Mouse (Mus musculus) embryonic fibroblast, embryonic 13.5 days (primary cell): ENCODE data around the gene Pgm1. TPM values are rescaled to one million over a fixed set of nuclear protein-coding genes. Genes with fewer than 3 reads are reported as not detected.

Experiments used
- H3K27ac ChIP-seq: 2 replicates; pipeline ENCODE4 v1.5.1; 2012; ENCODE audit warnings: low read length, control low read depth, inconsistent platforms; ENCODE audit not compliant: insufficient read depth
- H3K4me1 ChIP-seq: 2 replicates; pipeline ENCODE4 v1.6.1; 2011; ENCODE audit warnings: low read length; ENCODE audit not compliant: control insufficient read depth, insufficient read depth
- H3K4me3 ChIP-seq: 2 replicates; pipeline ENCODE4 v1.5.1; 2011; ENCODE audit warnings: mild to moderate bottlenecking, control low read depth, low read length; ENCODE audit not compliant: insufficient read depth
- CTCF ChIP-seq: IDR thresholded peaks from 2 replicates; pipeline ENCODE4 v1.5.1; 2011; ENCODE audit warnings: mild to moderate bottlenecking, control low read depth, low read length, moderate library complexity, borderline replicate concordance; ENCODE audit not compliant: insufficient read depth
- POLR2A ChIP-seq: IDR thresholded peaks from 2 replicates; pipeline ENCODE4 v1.6.1; 2011; ENCODE audit warnings: low read depth, mild to moderate bottlenecking, control low read depth, low read length, moderate library complexity
- polyA plus RNA-seq: library from polyadenylated mRNA; stranded (reverse); fragments of >200 nt; gene quantifications from 2 replicates; pipeline ENCODE4 v1.2.4, GENCODE M21; 2011; ENCODE audit warnings: low read depth; ENCODE audit not compliant: missing spikeins, insufficient read length

The Pgm1 gene
- polyA plus RNA-seq, 1 experiment: 39.7 TPM

- Histone ChIP-seq H3K4me3 (no peak overlapping the region), H3K4me1 (peaks cover 2% of the 10 kb centered on the region; the same call in 1 of the 2 replicates), H3K27ac (no peak overlapping the region)
- TF ChIP-seq CTCF (no peak), POLR2A (no peak)
These were observed 104.7 kb downstream of the Pgm1 start for GRCm38 (mm10) chr4:100033944-100034343.

DNA sequence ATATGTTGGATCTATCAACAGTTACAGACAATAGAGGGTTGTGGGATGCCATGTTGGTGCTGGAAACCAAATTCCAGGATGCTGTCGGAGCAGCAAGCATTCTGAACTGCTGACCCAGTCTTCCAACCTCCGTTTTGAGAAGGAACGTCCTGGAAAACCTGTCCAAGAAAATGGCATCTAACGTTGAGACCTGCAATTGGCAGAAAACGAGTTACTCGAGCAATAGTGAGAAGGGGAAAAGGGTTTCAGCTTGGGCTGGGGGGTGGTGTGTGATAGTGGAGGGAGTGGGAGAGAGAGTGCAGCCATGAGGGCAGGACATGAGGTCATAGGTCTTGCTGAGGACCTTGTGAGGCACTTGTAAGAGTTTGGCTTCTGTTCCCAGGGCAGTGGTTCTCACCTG is 105.8 kb downstream of the Pgm1 start:
- Histone ChIP-seq H3K4me3 (no peak overlapping the region), H3K27ac (no peak overlapping the region), H3K4me1 (peaks cover 2% of the 10 kb centered on the region; the same call in 1 of the 2 replicates)
- no peak for TF ChIP-seq POLR2A
- no peak for TF ChIP-seq CTCF

DNA sequence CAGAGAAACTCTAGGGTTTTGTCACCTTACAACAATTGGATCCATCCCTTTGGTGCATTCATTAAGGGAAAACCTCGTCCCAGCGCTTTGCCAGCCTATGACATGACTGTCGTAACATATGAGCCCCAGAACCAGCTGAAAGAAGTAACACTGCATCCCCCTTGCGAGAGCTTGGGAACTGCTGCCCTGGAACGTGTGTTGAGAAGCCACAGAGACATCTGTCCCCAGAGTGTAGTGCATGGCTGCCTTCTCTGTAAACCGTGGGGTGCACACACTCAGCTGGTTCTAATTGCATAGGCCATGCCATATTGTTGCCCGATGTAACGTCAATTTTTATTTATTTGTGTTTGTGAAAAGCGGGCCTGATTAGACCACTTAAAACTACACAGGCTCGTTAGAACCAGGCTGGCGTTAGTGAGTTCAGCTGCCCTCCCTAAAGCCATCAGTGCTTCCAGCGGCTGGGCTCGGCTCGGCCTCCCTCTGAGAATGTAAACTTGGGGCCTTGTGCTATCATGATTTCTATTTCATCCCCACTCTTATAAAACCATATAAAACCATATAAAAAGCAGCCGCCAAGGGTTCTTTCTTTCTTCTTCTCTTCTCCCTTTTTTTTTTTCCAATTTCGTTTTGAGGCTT is 106.8 kb downstream of the Pgm1 start:
- Histone ChIP-seq H3K4me3 (no peak overlapping the region), H3K27ac (no peak overlapping the region), H3K4me1 (peaks cover 2% of the 10 kb centered on the region; the same call in 1 of the 2 replicates)
- no peak for TF ChIP-seq POLR2A
- no peak for TF ChIP-seq CTCF

Other genes starting within 250 kb of the Pgm1 start
- gene Alg6, start 213.8 kb upstream of the Pgm1 start, polyA plus RNA-seq: 10.9 and 14.6 TPM in 2 replicates
- gene Efcab7, start 100.2 kb upstream of the Pgm1 start, polyA plus RNA-seq: 12.2 and 18.3 TPM in 2 replicates
- gene Itgb3bp, start 399 bp downstream of the Pgm1 start, polyA plus RNA-seq: 7.1 and 10.4 TPM in 2 replicates
- gene Ror1, start 166.4 kb downstream of the Pgm1 start, polyA plus RNA-seq: 6.7 and 10.8 TPM in 2 replicates